Mouse (Mus musculus): Measurements from ENCODE around the gene Dclk3.

DNA sequence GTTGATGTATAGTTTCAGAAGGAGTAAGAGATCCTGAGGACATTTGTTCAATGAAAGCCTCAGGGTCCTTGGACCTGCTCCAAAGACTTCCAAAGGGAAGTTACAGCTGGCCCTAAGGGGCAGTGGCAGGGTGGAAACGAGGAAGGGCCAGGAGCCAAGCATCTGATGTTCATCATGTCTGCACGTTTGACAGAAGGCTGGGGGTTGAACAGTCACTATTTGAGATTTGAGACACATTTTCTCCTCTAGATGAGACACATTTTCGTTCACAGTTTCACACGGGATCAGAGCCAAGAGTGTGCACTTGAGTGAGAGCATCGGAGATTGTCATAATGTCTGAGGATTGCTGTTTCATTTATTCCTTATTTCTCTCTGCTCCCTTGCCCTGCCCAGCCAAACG is 30.9 kb upstream of the Dclk3 start:
- TF ChIP-seq POLR2A (IDR thresholded peaks at IDR 0.05; ENCODE audit: borderline replicate concordance, insufficient read depth, low read length): no peak
- TF ChIP-seq CTCF (IDR thresholded peaks at IDR 0.05; ENCODE audit: borderline replicate concordance, insufficient read depth, low read depth, low read length): no peak
